Mouse (Mus musculus): Measurements from ENCODE around the gene Cib4. TPM values are rescaled to one million over a fixed set of nuclear protein-coding genes. Genes with fewer than 3 reads are reported as not detected.

Cib4 gene
- polyA plus RNA-seq, 1 experiment from 2014 or later: not detected

- ATAC-seq (ENCODE audit: low read depth): no peak
- no peak for DNase-seq
- H3K27ac ChIP-seq: no peak overlapping the region
- H3K9ac ChIP-seq: no peak overlapping the region
- no peak overlapping the region for H3K4me3 ChIP-seq (replicated peaks)
- 29% methylated on average over 2 of the region's 2 CpGs for WGBS (ENCODE audit: insufficient replicate concordance)
- no peaks in the 10 kb centered on the region; the same call in 1 of the 2 replicates for H3K27me3 ChIP-seq
- H3K36me3 ChIP-seq: no peaks in the 10 kb centered on the region
- no peaks in the 10 kb centered on the region for H3K9me3 ChIP-seq (replicated peaks)
- no peaks in the 10 kb centered on the region for H3K4me1 ChIP-seq (replicated peaks)
- no peak overlapping the region for H3K4me2 ChIP-seq
Observed at GRCm38 (mm10) chr5:30438931-30439330, 106.7 kb downstream of the Cib4 start.

Other genes with a start within 250 kb of the Cib4 start
- 0.02 TPM in 1 of 2 replicates, not detected in the other for gene Otof, start 83.9 kb downstream of the Cib4 start, polyA plus RNA-seq (2015; fragmentation: Nextera tagmentation; extraction: Ambion mirVana)
- gene 1700001C02Rik, start 79.8 kb downstream of the Cib4 start, polyA plus RNA-seq (2015; fragmentation: Nextera tagmentation; extraction: Ambion mirVana): not detected in 2 replicates
- 0.13 and 0.30 TPM in 2 replicates for gene Kcnk3, start 42.3 kb upstream of the Cib4 start, polyA plus RNA-seq (2015; fragmentation: Nextera tagmentation; extraction: Ambion mirVana)
- gene Slc35f6, start 102.1 kb upstream of the Cib4 start, polyA plus RNA-seq (2015; fragmentation: Nextera tagmentation; extraction: Ambion mirVana): 10.2 and 10.6 TPM in 2 replicates
- gene Cenpa, start 120.9 kb upstream of the Cib4 start, polyA plus RNA-seq (2015; fragmentation: Nextera tagmentation; extraction: Ambion mirVana): 229 and 232 TPM in 2 replicates
- gene Dpysl5, start 165.7 kb upstream of the Cib4 start, polyA plus RNA-seq (2015; fragmentation: Nextera tagmentation; extraction: Ambion mirVana): 0.20 and 0.33 TPM in 2 replicates

Data from liver, embryonic 13.5 days (tissue).